Mouse (Mus musculus): ENCODE data around the gene Asb3.
"Not testable (repeated sequence)": the region's sequence is repeated elsewhere in the genome, so short reads cannot be mapped to it uniquely, and the experiment has no call there.

DNA sequence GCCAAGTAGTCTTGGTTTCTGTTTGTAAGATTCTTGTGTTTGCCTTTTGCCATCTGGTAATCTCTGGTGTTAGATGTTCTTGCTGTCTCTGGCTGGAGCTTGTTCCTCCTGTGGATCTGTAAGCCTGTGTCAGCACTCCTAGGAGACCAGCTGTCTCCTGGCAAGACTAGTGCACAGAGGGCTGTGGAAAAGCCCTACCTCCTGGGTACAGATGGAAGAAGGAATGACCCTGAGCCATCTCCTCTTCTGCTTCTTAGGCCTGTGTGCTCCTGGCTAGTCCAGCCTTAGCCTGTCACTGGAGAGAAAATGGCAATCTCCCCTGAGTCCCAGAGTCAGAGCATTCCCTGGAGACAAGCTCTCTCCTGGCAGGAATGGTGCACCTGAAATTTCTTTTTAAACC lies 214.3 kb downstream of the Asb3 start:
- not testable (repeated sequence) for TF ChIP-seq CTCF (conservative IDR thresholded peaks at IDR 0.05; ENCODE audit: insufficient read depth, insufficient read length, low read depth, low read length); POLR2A (IDR thresholded peaks at IDR 0.05; ENCODE audit: low read depth, low read length)
